Mouse (Mus musculus): ENCODE data around the gene Sod1. TPM values are rescaled to one million over a fixed set of nuclear protein-coding genes. Genes with fewer than 3 reads are reported as not detected.

Sod1 gene
- polyA plus RNA-seq, 1 experiment from 2014 or later, result 1,127 TPM

Other genes starting within 250 kb of the Sod1 start
- 13.8 and 13.9 TPM in 2 replicates for gene Tiam1, start 77.0 kb upstream of the Sod1 start, polyA plus RNA-seq (2016; fragmentation: Nextera tagmentation; extraction: Ambion mirVana)
- 34.6 and 35.7 TPM in 2 replicates for gene Scaf4, start 63.7 kb downstream of the Sod1 start, polyA plus RNA-seq (2016; fragmentation: Nextera tagmentation; extraction: Ambion mirVana)
- 11.8 and 11.9 TPM in 2 replicates for gene Hunk, start 165.3 kb downstream of the Sod1 start, polyA plus RNA-seq (2016; fragmentation: Nextera tagmentation; extraction: Ambion mirVana)

Measured in midbrain, embryonic 10.5 days (tissue).